Mouse (Mus musculus) cerebellum, adult 2 months (tissue): ENCODE measurements around the gene Gpd1l. TPM values are rescaled to one million over a fixed set of nuclear protein-coding genes. Genes with fewer than 3 reads are reported as not detected.

ENCODE experiments used
- DNase-seq, 2 experiments: peaks; one replicate each; pipeline ENCODE4 v3.0.0; 2021
- H3K27ac ChIP-seq: fragments of 200-500 bp; 2 replicates; pipeline ENCODE4 v1.5.1; 2012; ENCODE audit warnings: low read length, control low read depth, inconsistent platforms; ENCODE audit not compliant: insufficient read depth
- H3K27me3 ChIP-seq: fragments of 200-500 bp; 2 replicates; pipeline ENCODE4 v1.6.1; 2012; ENCODE audit warnings: inconsistent platforms, mild to moderate bottlenecking, low read length, moderate library complexity; ENCODE audit not compliant: control insufficient read depth, insufficient read depth
- H3K4me1 ChIP-seq: fragments of 200-500 bp; 2 replicates; pipeline ENCODE4 v1.6.1; 2011; ENCODE audit warnings: low read length; ENCODE audit not compliant: control insufficient read depth, insufficient read depth
- H3K4me3 ChIP-seq: fragments of 200-500 bp; replicated peaks from 2 replicates; pipeline ENCODE3; 2011; ENCODE audit warnings: mild to moderate bottlenecking, low read depth, low read length, control low read depth; ENCODE audit not compliant: insufficient read depth
- CTCF ChIP-seq: fragments of 200-500 bp; IDR thresholded peaks from 2 replicates; pipeline ENCODE4 v1.5.1; 2011; ENCODE audit warnings: low read depth, mild to moderate bottlenecking, control low read depth, low read length, moderate library complexity, borderline replicate concordance; ENCODE audit not compliant: insufficient read depth
- POLR2A ChIP-seq: fragments of 200-500 bp; IDR thresholded peaks from 2 replicates; pipeline ENCODE4 v1.6.1; 2011; ENCODE audit warnings: low read length, control low read depth, borderline replicate concordance; ENCODE audit not compliant: insufficient read depth
- WGBS: fragments of 180-500 bp; shearing (Covaris S2); methylation state at CpG from one replicate; pipeline ENCODE4 v1.1.7; 2018; 5-methylcytosine and 5-hydroxymethylcytosine counted together
- polyA plus RNA-seq: library from polyadenylated mRNA; depleted of rRNA; stranded (reverse); fragments of >200 nt; gene quantifications from 2 replicates; pipeline ENCODE4 v1.2.3, GENCODE M21; 2012

The Gpd1l gene
- polyA plus RNA-seq, 1 experiment = 46.8 TPM

DNA sequence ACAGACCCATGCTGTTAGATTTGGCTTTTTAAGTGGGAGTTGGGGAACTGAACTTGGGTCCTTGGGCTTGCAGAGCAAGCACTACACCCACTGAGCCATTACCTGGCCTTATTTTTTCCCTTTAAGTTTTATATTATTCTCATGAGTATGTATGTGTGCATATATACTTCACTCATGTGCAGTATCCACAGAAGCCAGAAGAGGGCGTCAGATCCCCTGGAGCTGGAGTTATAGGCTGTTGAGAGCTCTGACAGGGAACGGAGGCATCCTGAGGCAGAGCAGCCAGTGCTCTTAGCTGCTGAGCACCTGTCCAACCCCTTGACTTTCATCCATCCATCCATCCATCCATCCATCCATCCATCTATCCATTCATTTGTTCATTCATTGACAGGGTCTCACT lies 2.9 kb upstream of the Gpd1l start:
- TF ChIP-seq CTCF (no peak), POLR2A (no peak)
- H3K4me3 ChIP-seq = no peak overlapping the region
- WGBS = 72% methylated on average over 2 of the region's 2 CpGs

DNA sequence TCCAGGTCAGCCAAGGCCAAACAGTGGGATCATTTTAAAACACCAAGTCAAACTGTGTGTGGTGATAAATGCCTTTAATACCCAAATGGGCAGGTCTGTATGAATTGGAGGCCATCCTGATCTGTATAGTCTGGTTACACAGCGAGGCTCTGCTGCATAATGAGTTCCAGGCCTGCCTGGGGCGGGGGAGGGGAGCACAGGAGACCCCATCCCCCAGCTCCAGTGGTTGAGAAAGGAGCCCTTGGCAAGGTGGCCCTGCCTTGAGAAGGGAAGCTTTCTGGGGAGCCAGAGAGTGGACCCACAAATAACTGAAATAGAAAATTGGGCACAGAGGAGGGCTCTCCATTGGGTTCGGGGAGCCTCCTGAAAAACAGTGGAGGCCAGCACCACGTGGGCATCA lies 1.5 kb upstream of the Gpd1l start:
- no peak for TF ChIP-seq POLR2A
- whole genome bisulfite sequencing = 91% methylated on average over 4 of the region's 4 CpGs
- no peaks in the 10 kb centered on the region for H3K27me3 ChIP-seq
- no peak overlapping the region for H3K4me3 ChIP-seq
- H3K4me1 ChIP-seq = peaks cover 3% of the 10 kb centered on the region; the same call in 1 of the 2 replicates
- DNase-seq = no peak
- H3K27ac ChIP-seq = no peak overlapping the region

More for the DNA sequence above, 2.9 kb upstream of the Gpd1l start:
- no peak for DNase-seq
- H3K27ac ChIP-seq = no peak overlapping the region
- H3K4me1 ChIP-seq = peaks cover 3% of the 10 kb centered on the region; the same call in 1 of the 2 replicates
- H3K27me3 ChIP-seq = no peaks in the 10 kb centered on the region

DNA sequence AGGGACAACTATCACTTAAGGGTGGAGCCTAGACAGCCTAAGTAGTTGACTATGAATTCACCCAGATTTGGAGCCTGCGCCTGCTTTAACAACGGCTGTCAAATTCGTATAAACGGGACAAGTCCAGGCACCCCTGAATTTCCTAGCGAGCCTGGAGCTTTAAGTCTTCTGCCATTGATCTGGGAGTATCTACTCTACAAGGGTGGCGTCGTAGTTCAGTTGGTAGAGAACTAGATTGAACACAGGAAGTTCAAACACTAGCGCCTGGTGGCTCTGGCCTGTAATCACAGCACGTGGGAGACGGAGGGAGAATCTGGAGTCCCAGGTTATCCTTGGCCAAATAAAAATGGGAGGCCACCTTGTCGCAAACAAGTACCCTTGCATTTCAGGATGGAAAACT lies 444 bp upstream of the Gpd1l start:
- WGBS = 71% methylated on average over 11 of the region's 11 CpGs
- no peak for TF ChIP-seq POLR2A
- TF ChIP-seq CTCF = no peak
- H3K27ac ChIP-seq = no peak overlapping the region
- DNase-seq = no peak
- H3K4me1 ChIP-seq = peaks cover 3% of the 10 kb centered on the region; the same call in 1 of the 2 replicates
- no peaks in the 10 kb centered on the region for H3K27me3 ChIP-seq
- H3K4me3 ChIP-seq = peak overlapping the region; percentile 60

DNA sequence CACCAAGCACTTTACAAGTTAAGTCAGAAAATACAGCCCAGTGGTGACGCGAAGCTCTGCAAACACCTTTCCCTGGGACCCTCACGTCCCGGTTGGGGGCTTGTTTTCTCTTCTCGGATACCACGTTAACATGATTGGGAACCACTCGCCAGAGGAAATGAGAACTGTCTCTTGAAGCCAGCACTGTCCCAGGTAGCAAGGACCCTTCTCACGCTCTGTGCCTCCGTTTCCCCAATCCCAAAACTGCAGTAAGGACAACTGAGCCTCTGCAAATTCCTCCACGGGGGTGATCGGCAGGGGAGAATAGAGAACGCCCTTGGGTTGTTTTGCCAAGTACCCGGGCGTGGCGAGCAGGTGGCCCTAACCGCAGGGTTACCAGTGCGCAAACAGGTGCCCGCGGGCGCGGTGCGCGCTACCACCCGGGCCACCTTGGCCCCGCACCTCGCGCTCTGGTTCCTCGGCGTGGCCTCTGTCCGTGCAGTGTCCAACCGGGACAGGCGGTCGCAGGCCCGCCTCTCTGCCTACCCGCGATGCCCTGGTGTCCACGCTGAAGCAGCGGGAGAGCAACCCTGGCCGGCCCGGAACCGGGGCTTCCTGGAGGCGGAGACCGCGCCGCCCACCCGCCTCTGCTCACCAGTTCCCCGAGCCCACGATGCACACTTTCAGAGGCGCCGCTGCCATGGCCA lies 607 bp downstream of the Gpd1l start:
- peak overlapping the region; percentile 60 for H3K4me3 ChIP-seq
- TF ChIP-seq POLR2A = no peak
- H3K27me3 ChIP-seq = no peaks in the 10 kb centered on the region
- peaks cover 3% of the 10 kb centered on the region; the same call in 1 of the 2 replicates for H3K4me1 ChIP-seq
- H3K27ac ChIP-seq = peak overlapping the region; percentile 2; the same call in 1 of the 2 replicates
- WGBS = under 1% methylated on average over 50 of the region's 50 CpGs
- DNase-seq = no peak

DNA sequence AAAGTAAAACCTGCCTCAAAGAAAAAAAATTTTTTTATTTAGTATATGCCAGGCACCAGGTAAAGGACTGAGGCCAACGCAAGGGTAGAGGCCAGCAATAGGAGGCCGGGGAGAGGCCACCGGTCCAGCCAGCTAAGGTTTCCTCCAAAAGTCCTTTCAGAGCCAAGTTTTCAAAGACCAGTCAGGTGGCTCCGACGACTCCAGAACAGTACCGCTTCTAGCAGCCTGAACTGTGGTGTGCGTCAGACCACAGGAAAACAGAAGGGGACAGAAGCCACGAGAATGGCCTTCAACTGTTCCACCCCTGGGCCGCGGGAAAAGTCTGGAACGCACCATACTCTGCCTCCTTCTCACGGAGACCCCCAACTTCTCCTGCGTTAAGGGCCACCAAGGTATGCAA lies 1.2 kb downstream of the Gpd1l start:
- Histone ChIP-seq H3K27me3 (no peaks in the 10 kb centered on the region), H3K27ac (no peak overlapping the region), H3K4me3 (peak overlapping the region; percentile 60), H3K4me1 (peaks cover 3% of the 10 kb centered on the region; the same call in 1 of the 2 replicates)
- no peak for DNase-seq
- 8% methylated on average over 13 of the region's 13 CpGs for WGBS
- TF ChIP-seq CTCF (no peak), POLR2A (no peak)

DNA sequence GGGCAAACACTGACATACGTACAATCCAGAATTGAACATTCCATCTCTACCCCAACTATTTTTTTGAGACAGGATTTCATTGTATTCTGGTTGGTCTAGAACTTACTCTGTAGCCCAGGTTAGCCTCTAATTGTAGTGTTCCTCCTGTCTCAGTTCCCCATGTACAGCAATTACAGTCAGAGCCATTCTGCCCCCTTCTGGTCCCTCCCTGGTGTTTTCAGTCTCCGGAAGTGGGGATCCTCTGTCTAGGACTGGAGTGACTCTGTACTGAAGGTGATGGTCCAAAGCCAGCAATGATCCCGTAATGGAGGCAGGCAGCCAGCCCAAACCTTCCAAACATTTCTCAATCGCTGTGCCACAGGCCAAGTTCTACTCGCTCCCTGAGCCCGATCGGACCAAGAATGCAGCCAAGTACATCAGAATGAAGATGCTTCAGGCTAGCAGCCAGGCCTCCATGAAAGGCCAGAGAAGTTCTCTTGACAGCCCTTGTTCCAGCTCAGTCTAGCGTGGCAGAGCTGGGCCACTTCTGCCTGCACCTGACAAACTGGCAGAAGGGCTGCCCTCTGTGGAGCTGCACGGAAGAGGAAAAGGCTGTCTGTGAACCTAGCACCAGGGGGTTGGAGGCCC lies 3.2 kb downstream of the Gpd1l start:
- Histone ChIP-seq H3K27ac (no peak overlapping the region), H3K27me3 (no peaks in the 10 kb centered on the region), H3K4me3 (no peak overlapping the region), H3K4me1 (peaks cover 3% of the 10 kb centered on the region; the same call in 1 of the 2 replicates)
- TF ChIP-seq POLR2A (no peak), CTCF (no peak)
- 24% methylated on average over 9 of the region's 9 CpGs for WGBS
- peak; percentile 48 to 64 for DNase-seq

DNA sequence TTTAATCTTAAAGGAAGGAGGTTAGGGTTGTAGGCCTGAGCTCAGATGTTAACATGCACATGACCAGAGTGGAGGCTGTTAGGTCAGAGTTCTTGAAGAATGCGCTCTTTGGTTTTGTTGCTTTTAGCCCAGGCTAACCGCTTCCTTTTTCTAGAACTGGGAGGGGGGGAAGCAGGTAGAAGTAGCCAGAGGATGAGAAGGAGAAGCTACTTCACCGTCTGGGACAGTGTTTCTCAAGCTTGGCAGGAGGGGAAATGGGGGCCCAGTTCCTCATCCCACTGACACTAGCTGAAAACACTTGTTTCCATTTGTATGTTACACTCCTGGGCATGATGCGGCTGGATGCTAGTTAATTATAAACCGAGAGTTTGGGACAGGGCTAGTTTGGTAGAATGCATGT lies 8.2 kb downstream of the Gpd1l start:
- Histone ChIP-seq H3K27ac (no peak overlapping the region), H3K27me3 (no peaks in the 10 kb centered on the region), H3K4me1 (0 out of 2 replicates have a peak, but pooled peaks cover 3% of the 10 kb centered on the region), H3K4me3 (no peak overlapping the region)
- DNase-seq = no peak
- no peak for TF ChIP-seq POLR2A
- no peak for TF ChIP-seq CTCF
- 89% methylated on average over 5 of the region's 5 CpGs for WGBS

DNA sequence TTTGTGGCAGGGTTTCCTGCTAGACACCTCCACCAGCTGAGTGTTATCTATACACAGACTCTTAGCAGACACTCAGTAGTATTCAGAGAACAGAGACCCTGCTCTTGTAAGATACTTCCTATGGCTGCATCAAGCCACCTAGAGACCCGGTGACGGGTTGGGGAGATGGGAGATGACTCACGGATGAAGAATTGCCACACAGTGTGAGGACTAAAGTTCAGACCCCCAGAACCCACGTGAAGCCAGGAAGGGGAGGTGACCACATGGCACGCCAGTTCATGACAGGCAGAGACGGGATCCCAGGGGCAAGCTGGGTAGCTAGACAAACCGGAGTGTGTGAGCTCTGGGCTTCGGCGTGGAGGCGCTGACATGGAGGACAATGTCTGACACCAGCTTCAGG lies 8.7 kb downstream of the Gpd1l start:
- no peaks in the 10 kb centered on the region for H3K27me3 ChIP-seq
- DNase-seq = no peak
- H3K4me1 ChIP-seq = 0 out of 2 replicates have a peak, but pooled peaks cover 3% of the 10 kb centered on the region
- WGBS = 75% methylated on average over 10 of the region's 10 CpGs
- no peak overlapping the region for H3K27ac ChIP-seq
- no peak for TF ChIP-seq CTCF
- no peak for TF ChIP-seq POLR2A
- H3K4me3 ChIP-seq = no peak overlapping the region
